15 mouse cellular contexts compared by ENCODE assay signal in genomic region chr6:41015065-41015464, GRCm38 (mm10). TPM values are rescaled to one million over a fixed set of nuclear protein-coding genes. Genes with fewer than 3 reads are reported as not detected.
A peak's percentile ranks its signal among the peaks of the same experiment; 100 is the strongest.
DNase-seq lines count a peak whose midpoint lies in the region; ATAC-seq and TF ChIP-seq lines count a peak whose summit lies in the region.
"Had no signal": no experiment of that assay in that cellular context is flagged by ENCODE, and none has a peak within 500 bp of the region (broad histone marks: within the 10 kb centered on the region; RNA-seq: fewer than 3 reads in every experiment).

No protein-coding gene starts in this region.

- no peak overlapping the region for H3K9ac ChIP-seq in intestine, postnatal 0 days (ENCODE audit: low read depth, low read length)
- no peak overlapping the region for H3K9ac ChIP-seq in intestine, embryonic 16.5 days (ENCODE audit: low read depth, low read length)
- no peak overlapping the region for H3K9ac ChIP-seq in neural tube, embryonic 14.5 days (replicated peaks; ENCODE audit: low read depth, low read length)
- H3K9ac ChIP-seq: heart, embryonic 12.5 days; hindbrain, embryonic 15.5 days had no signal

- ATAC-seq in intestine, postnatal 0 days, result no peak
- no peak for ATAC-seq in intestine, embryonic 16.5 days
- peak; percentile 66 for ATAC-seq in neural tube, embryonic 14.5 days (ENCODE audit: low read depth)

- no peaks in the 10 kb centered on the region for H3K4me1 ChIP-seq in intestine, postnatal 0 days (replicated peaks; ENCODE audit: control insufficient read depth, insufficient read depth, low read length)
- H3K4me1 ChIP-seq in intestine, embryonic 16.5 days (ENCODE audit: control insufficient read depth, insufficient read depth, low read length), result no peaks in the 10 kb centered on the region
- H3K4me1 ChIP-seq in neural tube, embryonic 14.5 days (ENCODE audit: control insufficient read depth, insufficient read depth, low read length), result no peaks in the 10 kb centered on the region
- H3K4me1 ChIP-seq: forebrain, embryonic 10.5 days; heart, embryonic 12.5 days; hindbrain, embryonic 15.5 days had no signal

- TF ChIP-seq CTCF in intestine, postnatal 0 days (IDR thresholded peaks at IDR 0.05; ENCODE audit: low read depth), result peak; percentile 36

- no peaks in the 10 kb centered on the region for H3K27me3 ChIP-seq in intestine, postnatal 0 days (replicated peaks; ENCODE audit: control insufficient read depth, insufficient read depth, low read length)
- no peaks in the 10 kb centered on the region for H3K27me3 ChIP-seq in intestine, embryonic 16.5 days (replicated peaks; ENCODE audit: control insufficient read depth, insufficient read depth, low read length)
- no peaks in the 10 kb centered on the region for H3K27me3 ChIP-seq in neural tube, embryonic 14.5 days (ENCODE audit: control insufficient read depth, insufficient read depth, low read length)
- H3K27me3 ChIP-seq: heart, embryonic 12.5 days; hindbrain, embryonic 15.5 days had no signal

- no peaks in the 10 kb centered on the region for H3K9me3 ChIP-seq in intestine, postnatal 0 days (ENCODE audit: control insufficient read depth)
- no peaks in the 10 kb centered on the region for H3K9me3 ChIP-seq in intestine, embryonic 16.5 days (ENCODE audit: control insufficient read depth, low read length)
- no peaks in the 10 kb centered on the region for H3K9me3 ChIP-seq in neural tube, embryonic 14.5 days (ENCODE audit: control insufficient read depth, low read length)
- H3K9me3 ChIP-seq: forebrain, embryonic 10.5 days; heart, embryonic 12.5 days; hindbrain, embryonic 15.5 days had no signal

- H3K4me2 ChIP-seq in intestine, postnatal 0 days (replicated peaks; ENCODE audit: low read depth), result no peak overlapping the region
- H3K4me2 ChIP-seq in intestine, embryonic 16.5 days (ENCODE audit: low read depth, low read length), result no peak overlapping the region
- no peak overlapping the region for H3K4me2 ChIP-seq in neural tube, embryonic 14.5 days (ENCODE audit: low read depth, low read length)
- H3K4me2 ChIP-seq: heart, embryonic 12.5 days; hindbrain, embryonic 15.5 days had no signal

- H3K4me3 ChIP-seq in intestine, postnatal 0 days (ENCODE audit: low read depth, low read length), result no peak overlapping the region
- no peak overlapping the region for H3K4me3 ChIP-seq in intestine, embryonic 16.5 days (ENCODE audit: low read length)
- H3K4me3 ChIP-seq in neural tube, embryonic 14.5 days (ENCODE audit: low read depth, low read length), result no peak overlapping the region
- H3K4me3 ChIP-seq: forebrain, embryonic 10.5 days; heart, embryonic 12.5 days; hindbrain, embryonic 15.5 days had no signal

- peak; percentile 36 for DNase-seq in thymus, postnatal 0 days (ENCODE audit: low spot score)
- no peak for DNase-seq in thymus, adult 18-20 months
- peak; percentile 51 for DNase-seq in brain, adult 2 months (ENCODE audit: low read depth, low spot score)
- no peak for DNase-seq in ovary, postnatal 36 days (ENCODE audit: low spot score)
- no peak for DNase-seq in B cell, adult 2 months
- DNase-seq: cerebellum, postnatal 36 days; left cerebral cortex, postnatal 4 days had no signal

- no peak overlapping the region for H3K27ac ChIP-seq in intestine, postnatal 0 days (ENCODE audit: low read depth, low read length)
- H3K27ac ChIP-seq in intestine, embryonic 16.5 days (ENCODE audit: low read length), result no peak overlapping the region
- H3K27ac ChIP-seq in neural tube, embryonic 14.5 days (ENCODE audit: low read depth, low read length), result no peak overlapping the region
- H3K27ac ChIP-seq: forebrain, embryonic 10.5 days; hindbrain, embryonic 15.5 days had no signal

- 74% methylated on average over 4 of the region's 4 CpGs for WGBS in intestine, postnatal 0 days
- WGBS in intestine, embryonic 16.5 days, result 72% methylated on average over 4 of the region's 4 CpGs
- WGBS in neural tube, embryonic 14.5 days, result 37% methylated on average over 4 of the region's 4 CpGs

- H3K36me3 ChIP-seq in intestine, postnatal 0 days (ENCODE audit: control insufficient read depth, insufficient read depth), result no peaks in the 10 kb centered on the region
- H3K36me3 ChIP-seq in intestine, embryonic 16.5 days (ENCODE audit: control insufficient read depth, insufficient read depth, low read length), result no peaks in the 10 kb centered on the region
- H3K36me3 ChIP-seq in neural tube, embryonic 14.5 days (ENCODE audit: control insufficient read depth, insufficient read depth, low read length), result no peaks in the 10 kb centered on the region
- H3K36me3 ChIP-seq: forebrain, embryonic 10.5 days; heart, embryonic 12.5 days; hindbrain, embryonic 15.5 days had no signal

RNA-seq across cellular contexts. Expression of gene Gm2663, which starts 15.8 kb away (rescaled TPM):
- 0.93 and 2.5 TPM in 2 replicates for polyA plus RNA-seq in intestine, postnatal 0 days (2015; fragmentation: Nextera tagmentation; extraction: Ambion mirVana)
- polyA plus RNA-seq in intestine, embryonic 16.5 days (2015; fragmentation: Nextera tagmentation; extraction: Ambion mirVana), result 0.39 and 0.59 TPM in 2 replicates
- 0.70 TPM in 1 of 2 replicates, not detected in the other for polyA plus RNA-seq in thymus, postnatal 0 days (2015; fragmentation: Nextera tagmentation; extraction: Ambion mirVana)
- not detected in 2 replicates for polyA plus RNA-seq in neural tube, embryonic 14.5 days (2014; fragmentation: Nextera tagmentation; extraction: Ambion mirVana)
- polyA plus RNA-seq: forebrain, embryonic 10.5 days; hindbrain, embryonic 15.5 days; large intestine, adult 2 months; liver, embryonic 16.5 days had no signal

RNA-seq across cellular contexts. Expression of gene 2210010C04Rik, which starts 20.2 kb away (rescaled TPM):
- polyA plus RNA-seq in intestine, postnatal 0 days (2015; fragmentation: Nextera tagmentation; extraction: Ambion mirVana), result 2.2 and 5.2 TPM in 2 replicates
- polyA plus RNA-seq in intestine, embryonic 16.5 days (2015; fragmentation: Nextera tagmentation; extraction: Ambion mirVana), result 3.6 and 6.0 TPM in 2 replicates
- 0.17 and 0.20 TPM in 2 replicates for polyA plus RNA-seq in thymus, postnatal 0 days (2015; fragmentation: Nextera tagmentation; extraction: Ambion mirVana)
- not detected in 2 replicates for polyA plus RNA-seq in neural tube, embryonic 14.5 days (2014; fragmentation: Nextera tagmentation; extraction: Ambion mirVana)
- polyA plus RNA-seq: forebrain, embryonic 10.5 days; heart, embryonic 12.5 days; hindbrain, embryonic 15.5 days had no signal

RNA-seq across cellular contexts. Expression of gene 1810009J06Rik, which starts 50.5 kb away (rescaled TPM):
- 2.3 and 2.5 TPM in 2 replicates for polyA plus RNA-seq in intestine, postnatal 0 days (2015; fragmentation: Nextera tagmentation; extraction: Ambion mirVana)
- polyA plus RNA-seq in intestine, embryonic 16.5 days (2015; fragmentation: Nextera tagmentation; extraction: Ambion mirVana), result 0.33 and 0.37 TPM in 2 replicates
- 0.39 TPM in 1 of 2 replicates, not detected in the other for polyA plus RNA-seq in thymus, postnatal 0 days (2015; fragmentation: Nextera tagmentation; extraction: Ambion mirVana)
- polyA plus RNA-seq in neural tube, embryonic 14.5 days (2014; fragmentation: Nextera tagmentation; extraction: Ambion mirVana), result not detected in 2 replicates
- polyA plus RNA-seq: forebrain, embryonic 10.5 days; hindbrain, embryonic 15.5 days; large intestine, adult 2 months; liver, embryonic 16.5 days had no signal

Comparison
In these comparisons a context has a peak if more than half of its experiments do, and no peak if none do; other contexts are left out.
1. DNase-seq: peak in thymus, postnatal 0 days (single experiment) and brain, adult 2 months (single experiment); none in thymus, adult 18-20 months (0 of 2), ovary, postnatal 36 days (single experiment) and B cell, adult 2 months (0 of 2).